Mouse (Mus musculus) liver, adult 2 months (tissue): ENCODE measurements at regions not wholly inside any gene's neighbourhood (a gene's known extent, or its start where the extent isn't known, plus 50 kb on each side); places are given as distances from the start of the nearest gene placed in this dataset.

Experiments
- CTCF ChIP-seq: fragments of 200-500 bp; IDR thresholded peaks from 2 replicates; pipeline ENCODE4 v1.5.1; 2011; ENCODE audit warnings: low read depth, low read length, control low read depth
- POLR2A ChIP-seq: fragments of 200-500 bp; IDR thresholded peaks from 2 replicates; pipeline ENCODE4 v1.6.1; 2011; ENCODE audit warnings: low read length, control low read depth; ENCODE audit not compliant: insufficient read depth; ENCODE audit errors: extremely low read depth

GRCm38 (mm10) chr9:27541585-27542151, 145.1 kb downstream of the Spata19 start:
- TF ChIP-seq POLR2A: no peak
- no peak for TF ChIP-seq CTCF
